Comparison of ENCODE assay signal across 8 mouse cellular contexts in genomic region chr5:64738096-64738780, GRCm38 (mm10).
DNase-seq lines count a peak whose midpoint lies in the region; ATAC-seq and TF ChIP-seq lines count a peak whose summit lies in the region.

No protein-coding gene starts in this region.

- H3K27ac ChIP-seq in heart, embryonic 11.5 days (ENCODE audit: low read depth, low read length) = no peak overlapping the region
- H3K27ac ChIP-seq in heart, adult 2 months = no peak overlapping the region
- H3K27ac ChIP-seq in hindbrain, embryonic 13.5 days = 0 out of 2 replicates have a peak overlapping the region, but pooled peaks have one; percentile 4

- ATAC-seq in heart, embryonic 11.5 days (replicated peaks; ENCODE audit: insufficient number of reproducible peaks, low FRiP score, low TSS enrichment) = no peak
- ATAC-seq in hindbrain, embryonic 13.5 days (ENCODE audit: low FRiP score) = peak; percentile 32; the same call in 1 of the 2 replicates
- ATAC-seq in activated CD4-positive, CD25-positive, alpha-beta regulatory T cell, adult 4 months = no peak

- no peak for TF ChIP-seq EP300 in heart, adult 2 months (IDR thresholded peaks at IDR 0.05; ENCODE audit: insufficient read depth, low read depth, low read length)

- no peak overlapping the region for H3K4me3 ChIP-seq in heart, embryonic 11.5 days (ENCODE audit: low read depth, low read length)
- H3K4me3 ChIP-seq in heart, adult 2 months = no peak overlapping the region
- H3K4me3 ChIP-seq in hindbrain, embryonic 13.5 days = no peak overlapping the region
- no peak overlapping the region for H3K4me3 ChIP-seq in myocyte

- H3K36me3 ChIP-seq in heart, embryonic 11.5 days (ENCODE audit: control insufficient read depth, insufficient read depth, low read length) = no peaks in the 10 kb centered on the region
- H3K36me3 ChIP-seq in heart, adult 2 months (ENCODE audit: control insufficient read depth, insufficient read depth, low read length) = no peaks in the 10 kb centered on the region
- no peaks in the 10 kb centered on the region for H3K36me3 ChIP-seq in hindbrain, embryonic 13.5 days
- H3K36me3 ChIP-seq in myocyte (ENCODE audit: control insufficient read depth, insufficient read depth) = no peaks in the 10 kb centered on the region

- H3ac ChIP-seq in myocyte (ENCODE audit: control insufficient read depth, insufficient read length) = no peak overlapping the region

- peak overlapping the region; percentile 9 for H3K4me2 ChIP-seq in heart, embryonic 11.5 days
- peak overlapping the region; percentile 36 for H3K4me2 ChIP-seq in hindbrain, embryonic 13.5 days
- H3K4me2 ChIP-seq in myocyte (ENCODE audit: low read depth) = peak overlapping the region; percentile 27

- 21% methylated on average over 11 of the region's 11 CpGs for WGBS in heart, embryonic 11.5 days (ENCODE audit: insufficient replicate concordance)
- WGBS in heart, adult 2 months = 46% methylated on average over 11 of the region's 11 CpGs
- 13% methylated on average over 11 of the region's 11 CpGs for WGBS in hindbrain, embryonic 13.5 days

- no peak for TF ChIP-seq POLR2A in heart, adult 2 months (IDR thresholded peaks at IDR 0.05; ENCODE audit: insufficient read depth, low read depth, low read length)
- no peak for TF ChIP-seq POLR2A in myocyte (IDR thresholded peaks at IDR 0.05; ENCODE audit: insufficient read length, low read depth)

- intact Hi-C loops in heart, adult 2 months (cut with DNase I) = no loop called here

- H3K9me3 ChIP-seq in heart, embryonic 11.5 days (replicated peaks; ENCODE audit: control insufficient read depth, low read length) = no peaks in the 10 kb centered on the region
- no peaks in the 10 kb centered on the region for H3K9me3 ChIP-seq in hindbrain, embryonic 13.5 days

- H3K9ac ChIP-seq in heart, embryonic 11.5 days (ENCODE audit: low read depth, low read length) = 0 out of 2 replicates have a peak overlapping the region, but pooled peaks have one; percentile 22
- no peak overlapping the region for H3K9ac ChIP-seq in heart, adult 2 months (ENCODE audit: low read depth, low read length)
- peak overlapping the region; percentile 49 for H3K9ac ChIP-seq in hindbrain, embryonic 13.5 days

- no peak for DNase-seq in heart, adult 2 months
- DNase-seq in embryo, embryonic 11 days = peak; percentile 48
- DNase-seq in left cerebral cortex, adult 8-10 months (ENCODE audit: low spot score in 2 of 2) = no peak
- no peak for DNase-seq in cerebellum, adult 18-20 months

- no peaks in the 10 kb centered on the region for H3K27me3 ChIP-seq in heart, embryonic 11.5 days (ENCODE audit: control insufficient read depth, insufficient read depth, low read length)
- no peaks in the 10 kb centered on the region for H3K27me3 ChIP-seq in heart, adult 2 months (ENCODE audit: control insufficient read depth, insufficient read depth, low read length)
- H3K27me3 ChIP-seq in hindbrain, embryonic 13.5 days = no peaks in the 10 kb centered on the region
- H3K27me3 ChIP-seq in myocyte (ENCODE audit: control insufficient read depth, insufficient read depth, insufficient read length) = no peaks in the 10 kb centered on the region

- peaks cover 17% of the 10 kb centered on the region for H3K4me1 ChIP-seq in heart, embryonic 11.5 days (ENCODE audit: control insufficient read depth, insufficient read depth, low read length)
- peaks cover 7% of the 10 kb centered on the region for H3K4me1 ChIP-seq in heart, adult 2 months (ENCODE audit: control insufficient read depth, insufficient read depth, low read length)
- peaks cover 23% of the 10 kb centered on the region for H3K4me1 ChIP-seq in hindbrain, embryonic 13.5 days (replicated peaks)

- TF ChIP-seq CTCF in heart, adult 2 months (IDR thresholded peaks at IDR 0.05) = no peak

- no peaks in the 10 kb centered on the region for H3K79me2 ChIP-seq in heart, adult 2 months (replicated peaks; ENCODE audit: control insufficient read depth, insufficient read depth, low read length)
- no peaks in the 10 kb centered on the region for H3K79me2 ChIP-seq in myocyte (ENCODE audit: control insufficient read depth, insufficient read depth)

TF ChIP-seq in myocyte, 11 proteins besides CTCF, POLR2A, EP300 and RAD21:
- no peak for TF ChIP-seq MYOD1 (IDR thresholded peaks at IDR 0.05; ENCODE audit: control insufficient read depth in 1 of 3, insufficient read length in 2 of 3, low read depth in 2 of 3)
- no peak for TF ChIP-seq E2F4 (IDR thresholded peaks at IDR 0.05; ENCODE audit: insufficient read depth)
- TF ChIP-seq TCF3 (IDR thresholded peaks at IDR 0.05; ENCODE audit: insufficient read length, low read depth) = no peak
- no peak for TF ChIP-seq MAX (IDR thresholded peaks at IDR 0.05; ENCODE audit: low read depth)
- TF ChIP-seq USF1 (IDR thresholded peaks at IDR 0.05; ENCODE audit: low read depth) = no peak
- no peak for TF ChIP-seq CEBPB (IDR thresholded peaks at IDR 0.05; ENCODE audit: insufficient read depth, poor library complexity, severe bottlenecking)
